Comparison of ENCODE assay signal across 8 mouse cellular contexts in the genomic region with DNA sequence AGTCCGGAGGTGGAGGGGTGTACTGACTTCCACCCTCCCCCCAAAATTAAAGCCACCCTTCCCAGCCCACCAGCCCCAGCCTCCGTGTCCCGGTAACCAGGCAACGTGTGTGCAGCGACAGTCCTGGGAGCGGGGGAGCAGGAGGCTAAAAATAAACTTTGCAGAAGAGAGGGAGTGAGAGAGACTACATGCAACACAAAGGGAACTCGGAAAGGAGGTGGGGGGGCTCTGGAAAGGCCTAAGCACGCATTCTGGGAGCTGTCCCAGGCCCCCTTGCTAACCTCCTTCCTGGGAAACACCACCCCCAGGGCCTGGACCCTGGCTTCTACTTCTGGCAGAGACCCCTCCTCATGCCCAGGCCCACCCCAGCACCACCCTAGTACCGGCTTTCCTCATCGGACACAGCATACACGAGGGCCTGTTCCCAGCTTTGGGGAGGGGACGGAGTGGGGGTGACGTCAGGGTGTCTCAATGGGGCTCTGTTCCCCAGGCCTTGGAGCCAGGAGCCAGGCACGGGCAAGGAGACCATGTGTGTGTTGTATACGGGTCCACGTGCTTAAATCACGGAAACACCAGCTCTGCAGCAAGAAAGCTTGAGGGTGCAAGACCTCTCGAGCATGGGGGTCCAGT. TPM values are rescaled to one million over a fixed set of nuclear protein-coding genes. Genes with fewer than 3 reads are reported as not detected.
DNase-seq lines count a peak whose midpoint lies in the region; ATAC-seq and TF ChIP-seq lines count a peak whose summit lies in the region.

No protein-coding gene starts in this region.

- peaks cover 9% of the 10 kb centered on the region; the same call in 1 of the 2 replicates for H3K4me1 ChIP-seq in embryonic fibroblast, embryonic 13.5 days (ENCODE audit: control insufficient read depth, insufficient read depth, low read length)
- H3K4me1 ChIP-seq in hindbrain, embryonic 10.5 days (replicated peaks) = peaks cover 77% of the 10 kb centered on the region
- H3K4me1 ChIP-seq in midbrain, embryonic 11.5 days (ENCODE audit: control insufficient read depth, insufficient read depth, low read length) = peaks cover 35% of the 10 kb centered on the region

- peak; percentile 35 for DNase-seq in CD4-positive, CD25-positive, alpha-beta regulatory T cell, adult 2 months (ENCODE audit: low read depth, low spot score)
- peak; percentile 67 for DNase-seq in MN1 (ENCODE audit: low spot score)
- peak; percentile 61 for DNase-seq in hindbrain, embryonic 10.5 days (ENCODE audit: low spot score)
- DNase-seq in left cerebral cortex, postnatal 10 days (ENCODE audit: extremely low spot score in 1 of 2, low spot score in 2 of 2) = peak; percentile 76 to 85
- DNase-seq in midbrain, embryonic 11.5 days (ENCODE audit: low spot score, missing footprints) = peak; percentile 94
- peak; percentile 91 for DNase-seq in telencephalon, adult 2 months (ENCODE audit: low read depth, low spot score)

- intact Hi-C loops in left cerebral cortex, postnatal 10 days (cut with DNase I) = no loop called here

- H3K27me3 ChIP-seq in hindbrain, embryonic 10.5 days (ENCODE audit: insufficient read depth, poor library complexity, severe bottlenecking) = no peaks in the 10 kb centered on the region
- no peaks in the 10 kb centered on the region for H3K27me3 ChIP-seq in midbrain, embryonic 11.5 days (ENCODE audit: control insufficient read depth, insufficient read depth, low read length)

- 1% methylated on average over 18 of the region's 18 CpGs for WGBS in hindbrain, embryonic 10.5 days
- WGBS in midbrain, embryonic 11.5 days = under 1% methylated on average over 18 of the region's 18 CpGs

- H3K36me3 ChIP-seq in hindbrain, embryonic 10.5 days = peaks cover 40% of the 10 kb centered on the region
- peaks cover 12% of the 10 kb centered on the region; the same call in 1 of the 2 replicates for H3K36me3 ChIP-seq in midbrain, embryonic 11.5 days (ENCODE audit: control insufficient read depth, insufficient read depth, low read length)

- ATAC-seq in CD4-positive, CD25-positive, alpha-beta regulatory T cell, adult 4 months = no peak
- ATAC-seq in midbrain, embryonic 11.5 days (ENCODE audit: low FRiP score) = peak; percentile 16; the same call in 1 of the 2 replicates

- TF ChIP-seq POLR2A in embryonic fibroblast, embryonic 13.5 days (IDR thresholded peaks at IDR 0.05; ENCODE audit: low read depth, low read length) = no peak

- H3K27ac ChIP-seq in embryonic fibroblast, embryonic 13.5 days (ENCODE audit: insufficient read depth, low read length) = peak overlapping the region; percentile 44
- H3K27ac ChIP-seq in hindbrain, embryonic 10.5 days = peak overlapping the region; percentile 97
- H3K27ac ChIP-seq in midbrain, embryonic 11.5 days (ENCODE audit: low read depth, low read length) = peak overlapping the region; percentile 88

- no peaks in the 10 kb centered on the region for H3K9me3 ChIP-seq in hindbrain, embryonic 10.5 days
- H3K9me3 ChIP-seq in midbrain, embryonic 11.5 days (ENCODE audit: control insufficient read depth, low read length) = no peaks in the 10 kb centered on the region

- H3K4me2 ChIP-seq in midbrain, embryonic 11.5 days = peak overlapping the region; percentile 74

- peak overlapping the region; percentile 79 for H3K4me3 ChIP-seq in embryonic fibroblast, embryonic 13.5 days (ENCODE audit: insufficient read depth, low read length)
- H3K4me3 ChIP-seq in hindbrain, embryonic 10.5 days = peak overlapping the region; percentile 85
- H3K4me3 ChIP-seq in midbrain, embryonic 11.5 days (ENCODE audit: low read depth, low read length) = peak overlapping the region; percentile 92

- no peak for TF ChIP-seq CTCF in embryonic fibroblast, embryonic 13.5 days (IDR thresholded peaks at IDR 0.05; ENCODE audit: borderline replicate concordance, insufficient read depth, low read length)

- H3K9ac ChIP-seq in midbrain, embryonic 11.5 days (ENCODE audit: low read length) = peak overlapping the region; percentile 87

RNA-seq across cellular contexts. Expression of a gene that starts 2.4 kb away (rescaled TPM):
- polyA plus RNA-seq in CD4-positive, CD25-positive, alpha-beta regulatory T cell, adult 4 months (2017; shearing (Covaris generic)) = under 1 TPM; 0.22 to 0.42 TPM
- 64.5 and 70.9 TPM in 2 replicates for polyA plus RNA-seq in embryonic fibroblast, embryonic 13.5 days (2011; ENCODE audit: insufficient read length, low read depth, missing spikeins)
- polyA plus RNA-seq in hindbrain, embryonic 10.5 days (2016; fragmentation: Nextera tagmentation; extraction: Ambion mirVana) = 8.0 and 8.6 TPM in 2 replicates
- total RNA-seq in left cerebral cortex, postnatal 10 days (2021) = 10 to 100 TPM; 47.7 to 55.1 TPM
- 11.7 and 13.9 TPM in 2 replicates for polyA plus RNA-seq in midbrain, embryonic 11.5 days (2014; fragmentation: Nextera tagmentation; extraction: Ambion mirVana)

RNA-seq across cellular contexts. Expression of a gene that starts 10.5 kb away (rescaled TPM):
- 10 to 100 TPM in 1 of 2 experiments, 1 to 10 TPM in 1; 8.9 to 11.3 TPM for polyA plus RNA-seq in CD4-positive, CD25-positive, alpha-beta regulatory T cell, adult 4 months (2017; shearing (Covaris generic))
- 70.6 and 72.5 TPM in 2 replicates for polyA plus RNA-seq in embryonic fibroblast, embryonic 13.5 days (2011; ENCODE audit: insufficient read length, low read depth, missing spikeins)
- 11.6 and 12.5 TPM in 2 replicates for polyA plus RNA-seq in hindbrain, embryonic 10.5 days (2016; fragmentation: Nextera tagmentation; extraction: Ambion mirVana)
- total RNA-seq in left cerebral cortex, postnatal 10 days (2021) = 100 to 1,000 TPM; 205 TPM
- polyA plus RNA-seq in midbrain, embryonic 11.5 days (2014; fragmentation: Nextera tagmentation; extraction: Ambion mirVana) = 12.8 and 14.6 TPM in 2 replicates

RNA-seq across cellular contexts. Expression of a gene that starts 19.4 kb away (rescaled TPM):
- 10 to 100 TPM; 24.1 to 27.2 TPM for polyA plus RNA-seq in CD4-positive, CD25-positive, alpha-beta regulatory T cell, adult 4 months (2017; shearing (Covaris generic))
- 138 and 152 TPM in 2 replicates for polyA plus RNA-seq in embryonic fibroblast, embryonic 13.5 days (2011; ENCODE audit: insufficient read length, low read depth, missing spikeins)
- 23.2 and 23.5 TPM in 2 replicates for polyA plus RNA-seq in hindbrain, embryonic 10.5 days (2016; fragmentation: Nextera tagmentation; extraction: Ambion mirVana)
- 100 to 1,000 TPM; 244 to 271 TPM for total RNA-seq in left cerebral cortex, postnatal 10 days (2021)
- 25.5 and 29.7 TPM in 2 replicates for polyA plus RNA-seq in midbrain, embryonic 11.5 days (2014; fragmentation: Nextera tagmentation; extraction: Ambion mirVana)

RNA-seq across cellular contexts. Expression of a gene that starts 26.9 kb away (rescaled TPM):
- 1 to 10 TPM; 2.8 to 3.0 TPM for polyA plus RNA-seq in CD4-positive, CD25-positive, alpha-beta regulatory T cell, adult 4 months (2017; shearing (Covaris generic))
- polyA plus RNA-seq in embryonic fibroblast, embryonic 13.5 days (2011; ENCODE audit: insufficient read length, low read depth, missing spikeins) = 9.3 and 9.7 TPM in 2 replicates
- 2.5 and 3.0 TPM in 2 replicates for polyA plus RNA-seq in hindbrain, embryonic 10.5 days (2016; fragmentation: Nextera tagmentation; extraction: Ambion mirVana)
- total RNA-seq in left cerebral cortex, postnatal 10 days (2021) = 1 to 10 TPM; 7.8 to 8.5 TPM
- 2.7 and 3.2 TPM in 2 replicates for polyA plus RNA-seq in midbrain, embryonic 11.5 days (2014; fragmentation: Nextera tagmentation; extraction: Ambion mirVana)

RNA-seq across cellular contexts. Expression of a gene that starts 27.7 kb away (rescaled TPM):
- 10 to 100 TPM; 23.6 to 29.8 TPM for polyA plus RNA-seq in CD4-positive, CD25-positive, alpha-beta regulatory T cell, adult 4 months (2017; shearing (Covaris generic))
- 2.3 and 2.5 TPM in 2 replicates for polyA plus RNA-seq in embryonic fibroblast, embryonic 13.5 days (2011; ENCODE audit: insufficient read length, low read depth, missing spikeins)
- 10.2 and 11.2 TPM in 2 replicates for polyA plus RNA-seq in hindbrain, embryonic 10.5 days (2016; fragmentation: Nextera tagmentation; extraction: Ambion mirVana)
- total RNA-seq in left cerebral cortex, postnatal 10 days (2021) = 10 to 100 TPM; 22.7 to 23.8 TPM
- 6.9 and 7.7 TPM in 2 replicates for polyA plus RNA-seq in midbrain, embryonic 11.5 days (2014; fragmentation: Nextera tagmentation; extraction: Ambion mirVana)

Comparison
In these comparisons a context has a peak if more than half of its experiments do, and no peak if none do; other contexts are left out.
1. DNase-seq: peak in every context shown above with its lines; median percentile 94 in midbrain, embryonic 11.5 days; 91 in telencephalon, adult 2 months; 80 in left cerebral cortex, postnatal 10 days; 67 in MN1; 61 in hindbrain, embryonic 10.5 days; 35 in CD4-positive, CD25-positive, alpha-beta regulatory T cell, adult 2 months.
2. H3K27ac ChIP-seq: peak in every context shown above with its lines; median percentile 97 in hindbrain, embryonic 10.5 days; 88 in midbrain, embryonic 11.5 days; 44 in embryonic fibroblast, embryonic 13.5 days.